Mouse (Mus musculus): Measurements from ENCODE around the gene Arhgap32.

GRCm38 (mm10) chr9:32136195-32136594 lies 20.3 kb downstream of the Arhgap32 start:
- TF ChIP-seq CTCF (IDR thresholded peaks at IDR 0.05; ENCODE audit: low read depth) = no peak
- TF ChIP-seq EP300 (IDR thresholded peaks at IDR 0.05; ENCODE audit: low read depth) = no peak

Data from liver, embryonic 14.5 days (tissue).